Mouse (Mus musculus): ENCODE results near the gene Abhd17c.

Abhd17c gene

DNA sequence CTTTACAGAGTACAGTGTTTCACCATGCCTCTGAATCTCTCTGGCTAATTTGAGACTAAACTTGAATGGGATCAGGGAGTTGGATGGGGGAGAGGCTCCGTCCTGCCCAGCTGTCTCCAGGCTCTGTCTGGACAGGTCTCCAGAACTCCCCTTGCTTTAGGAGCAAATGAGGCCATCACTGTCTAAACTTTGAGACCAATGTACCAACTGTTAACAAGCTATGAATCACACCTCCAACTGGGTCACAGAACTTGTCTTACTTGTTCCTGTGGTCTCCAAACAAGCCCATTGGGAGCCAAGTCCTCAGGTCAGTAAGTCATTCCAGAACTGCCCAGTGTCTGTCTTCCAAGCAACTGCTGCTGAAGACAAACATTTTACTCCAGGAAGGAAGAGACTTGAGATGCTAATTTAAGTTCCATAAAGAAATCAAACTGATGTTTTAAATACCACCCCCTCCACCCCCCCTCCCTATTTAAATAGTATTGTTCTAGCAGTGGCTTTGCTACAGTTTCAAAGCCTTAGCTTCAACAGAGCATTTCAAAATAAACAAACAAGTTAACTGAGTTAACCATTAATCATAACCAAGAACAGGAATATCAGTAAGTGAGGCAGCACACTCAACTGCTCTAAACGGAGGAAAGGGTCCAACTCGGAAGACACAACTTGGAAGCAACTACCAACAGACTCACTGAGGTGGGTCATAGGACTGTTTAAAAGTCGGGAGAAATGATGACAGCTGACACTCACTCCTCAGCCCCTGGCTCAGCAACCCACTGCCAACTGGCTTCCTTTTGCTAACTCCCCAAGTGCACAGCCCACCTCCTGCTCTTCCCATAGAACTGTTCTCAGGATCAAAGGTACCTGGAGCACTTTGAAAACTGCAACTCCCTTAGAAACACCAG lies 15.6 kb downstream of the Abhd17c start:
- CTCF ChIA-PET: interaction anchor here in 3 of 4 experiments (0.5 to 0.8 kb wide), 3 partner anchors 137 to 222 kb away, joined by 3 to 5 read pairs (median 4); no protein-coding TSS in a partner anchor
- POLR2A ChIA-PET: interaction anchor here in 2 of 4 experiments (1.0 to 2.2 kb wide), 5 partner anchors 11 to 15 kb away, joined by 5 to 9 read pairs (median 7); no protein-coding TSS in a partner anchor

DNA sequence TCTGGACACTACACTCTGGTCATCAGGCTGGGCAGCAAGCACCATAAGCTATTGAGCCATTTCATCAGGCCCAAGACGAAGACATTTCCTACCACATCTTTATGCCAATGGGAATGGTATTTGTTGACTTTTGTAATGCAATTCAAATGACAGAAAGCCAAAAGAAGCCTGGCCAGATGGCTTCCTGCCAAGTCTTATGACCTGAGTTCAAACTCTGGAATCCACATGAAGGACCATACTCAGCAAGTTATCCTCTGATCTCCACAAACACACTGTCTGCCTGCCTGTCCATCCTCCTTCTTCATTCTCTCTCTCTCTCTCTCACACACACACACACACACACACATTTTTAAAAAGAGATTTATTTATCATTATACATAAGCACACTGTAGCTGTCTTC lies 19.0 kb downstream of the Abhd17c start:
- ChIA-PET CTCF (interaction anchor here in 1 of 4 experiments (0.6 kb wide), 1 partner anchor 43 kb away, joined by 3 read pairs; no protein-coding TSS in a partner anchor), POLR2A (interaction anchor here in 3 of 4 experiments (0.5 to 3.1 kb wide), 9 partner anchors 12 to 254 kb away, joined by 3 to 11 read pairs (median 5); no protein-coding TSS in a partner anchor)

DNA sequence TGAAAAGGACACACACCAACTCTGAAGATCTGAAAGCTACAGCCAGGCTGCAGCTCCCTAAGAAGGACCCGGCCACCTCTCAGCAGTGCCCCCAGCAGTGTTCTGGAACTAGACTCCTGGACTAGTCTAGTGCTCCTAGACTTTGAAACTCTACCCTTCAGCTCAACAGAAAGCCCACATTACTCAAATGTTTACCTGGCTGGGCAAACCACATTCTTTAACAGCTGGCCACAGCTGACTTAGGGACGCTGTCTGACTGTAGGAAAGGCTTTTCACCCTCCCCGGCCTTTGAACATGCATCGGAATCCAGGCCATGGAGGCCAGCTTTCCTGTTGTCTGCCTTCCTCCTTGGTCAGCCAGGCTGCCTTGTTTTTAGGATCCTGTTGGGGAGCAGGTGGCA lies 20.0 kb downstream of the Abhd17c start:
- ChIA-PET CTCF (interaction anchor here in 1 of 4 experiments (0.6 kb wide), 2 partner anchors 42 to 226 kb away, joined by 4 read pairs; no protein-coding TSS in a partner anchor), POLR2A (interaction anchor here in 3 of 4 experiments (0.7 to 3.1 kb wide), 10 partner anchors 11 to 118 kb away, joined by 3 to 11 read pairs (median 4); no protein-coding TSS in a partner anchor)

- CTCF ChIA-PET: interaction anchor here in 1 of 4 experiments (1.0 kb wide), 1 partner anchor 40 kb away, joined by 3 read pairs; no protein-coding TSS in a partner anchor
- POLR2A ChIA-PET: interaction anchor here in 2 of 4 experiments (0.6 to 1.5 kb wide), 6 partner anchors 8 to 99 kb away, joined by 3 to 7 read pairs (median 4); no protein-coding TSS in a partner anchor
These were observed 23.0 kb downstream of the Abhd17c start for GRCm38 (mm10) chr7:84128661-84129060.

DNA sequence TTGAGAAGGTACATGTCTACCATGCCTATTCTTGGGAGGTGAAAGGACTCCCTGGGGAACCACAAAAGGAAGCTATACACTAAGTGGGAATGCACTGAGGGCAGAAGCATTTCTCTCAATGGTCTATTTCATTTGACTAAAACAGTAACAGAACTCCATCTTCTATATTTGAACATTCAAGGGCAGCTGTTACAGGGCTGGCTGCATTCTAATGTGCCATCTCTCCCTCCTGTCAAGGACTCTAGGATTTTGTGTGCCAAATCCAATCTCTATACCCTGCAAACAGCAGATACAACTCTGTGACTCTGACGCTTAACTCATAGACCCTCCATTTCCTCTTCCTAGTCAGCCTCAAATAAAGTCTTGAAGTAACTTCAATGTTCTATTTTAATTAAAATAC lies 26.0 kb downstream of the Abhd17c start:
- ChIA-PET POLR2A (interaction anchor here in 1 of 4 experiments (1.2 to 2.2 kb wide), 2 partner anchors 9 to 21 kb away, joined by 3 to 7 read pairs; no protein-coding TSS in a partner anchor), CTCF (interaction anchor here in 1 of 4 experiments (0.6 kb wide), 1 partner anchor 176 kb away, joined by 3 read pairs; no protein-coding TSS in a partner anchor)

DNA sequence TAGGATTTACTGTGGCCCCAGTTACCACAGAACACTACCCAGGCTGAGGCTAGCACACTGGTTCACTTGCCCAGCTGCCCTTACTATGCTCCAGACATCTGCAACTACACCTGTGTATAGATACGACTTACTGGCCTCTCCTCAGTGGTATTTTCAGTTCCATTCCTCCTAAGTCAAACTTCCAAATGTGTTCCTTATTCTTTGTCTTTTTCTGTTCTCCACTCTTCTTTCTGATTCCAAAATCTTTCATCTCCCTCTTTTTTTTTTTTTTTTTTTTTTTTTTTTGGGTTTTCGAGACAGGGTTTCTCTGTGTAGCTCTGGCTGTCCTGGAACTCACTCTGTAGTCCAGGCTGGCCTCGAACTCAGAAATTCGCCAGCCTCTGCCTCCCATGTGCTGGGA lies 28.0 kb downstream of the Abhd17c start:
- ChIA-PET POLR2A (interaction anchor here in 2 of 4 experiments (0.7 to 2.1 kb wide), 5 partner anchors 11 to 351 kb away, joined by 3 to 6 read pairs (median 4); partner anchors contain the start of genes Abhd17c (in 1 of the 2), Mesd (in 1 of the 2) and Tlnrd1 (in 1 of the 2)), CTCF (interaction anchor here in 1 of 4 experiments (1.3 to 1.5 kb wide), 2 partner anchors 37 to 149 kb away, joined by 3 to 4 read pairs; partner anchors contain the start of gene Cemip)

DNA sequence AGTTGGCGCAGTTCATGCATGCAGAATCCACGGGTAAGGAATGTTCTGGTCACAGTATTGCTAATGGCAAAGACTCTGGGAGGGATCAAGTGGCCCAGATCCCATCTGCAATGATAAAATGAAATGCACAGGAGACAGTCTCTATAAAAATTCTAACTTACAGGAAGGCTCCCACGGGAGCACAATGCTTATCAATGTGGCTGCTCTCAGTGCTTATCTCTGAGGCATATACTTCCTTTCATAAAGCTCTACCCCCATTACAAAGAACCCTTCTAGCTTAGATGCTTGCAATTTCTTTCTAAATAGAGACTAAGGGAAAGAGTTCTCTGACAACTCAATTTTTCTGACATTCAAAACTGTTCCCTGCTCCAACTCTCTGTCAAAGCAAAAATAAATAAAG lies 29.9 kb downstream of the Abhd17c start:
- ChIA-PET CTCF (no interaction called here), POLR2A (interaction anchor here in 1 of 4 experiments (1.8 to 2.1 kb wide), 2 partner anchors 13 to 30 kb away, joined by 5 to 6 read pairs; partner anchors contain the start of gene Abhd17c)

GRCm38 (mm10) chr7:84120142-84120760 lies 31.4 kb downstream of the Abhd17c start:
- ChIA-PET POLR2A (interaction anchor here in 3 of 4 experiments (0.6 to 3.1 kb wide), 16 partner anchors 9 to 1473 kb away, joined by 3 to 10 read pairs (median 4); partner anchors contain the start of gene Abhd17c (in 1 of the 3)), CTCF (interaction anchor here in 3 of 4 experiments (1.1 to 1.8 kb wide), 4 partner anchors 31 to 152 kb away, joined by 3 to 4 read pairs (median 4); no protein-coding TSS in a partner anchor)

GRCm38 (mm10) chr7:84119216-84120105 lies 32.2 kb downstream of the Abhd17c start:
- ChIA-PET POLR2A (interaction anchor here in 3 of 4 experiments (0.9 to 3.1 kb wide), 11 partner anchors 9 to 228 kb away, joined by 3 to 10 read pairs (median 3); partner anchors contain the start of genes Abhd17c (in 2 of the 3) and Cemip (in 1 of the 3)), CTCF (interaction anchor here in 2 of 4 experiments (1.1 to 1.8 kb wide), 3 partner anchors 30 to 153 kb away, joined by 3 to 4 read pairs (median 4); no protein-coding TSS in a partner anchor)

DNA sequence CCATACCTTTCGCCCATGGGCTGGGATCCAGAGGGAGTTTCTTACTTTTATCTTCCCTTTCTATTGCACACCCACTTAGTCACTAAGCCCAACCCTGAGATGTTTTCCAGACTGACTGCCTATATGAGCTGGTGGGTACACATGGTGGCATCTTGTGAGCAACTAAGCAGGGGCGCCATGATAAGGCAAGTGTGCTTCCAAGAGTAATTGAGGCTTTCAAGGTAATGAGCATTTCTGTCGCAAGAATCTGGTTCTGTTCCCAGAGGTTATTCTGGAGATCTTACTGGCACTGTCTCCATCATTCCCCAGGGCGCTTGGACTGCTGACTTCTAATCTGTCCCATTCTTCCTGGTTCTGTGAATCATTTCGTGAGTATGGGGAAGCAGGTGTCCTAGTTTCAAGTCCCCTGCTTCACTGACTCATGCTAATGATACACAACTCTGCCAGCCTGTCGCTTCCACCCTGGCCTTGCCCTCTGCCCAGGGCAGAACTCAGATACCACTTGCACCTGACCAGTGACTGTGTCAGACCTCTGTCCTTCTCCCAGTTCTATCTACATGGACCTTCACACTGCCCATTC lies 34.1 kb downstream of the Abhd17c start:
- POLR2A ChIA-PET: interaction anchor here in 1 of 4 experiments (1.2 kb wide), 1 partner anchor 33 kb away, joined by 5 read pairs; the partner anchor contains the start of gene Abhd17c
- CTCF ChIA-PET: no interaction called here

- CTCF ChIA-PET: no interaction called here
- POLR2A ChIA-PET: interaction anchor here in 1 of 4 experiments (1.2 to 2.9 kb wide), 3 partner anchors 13 to 34 kb away, joined by 5 to 11 read pairs (median 6); partner anchors contain the start of gene Abhd17c
These were observed 34.8 kb downstream of the Abhd17c start for GRCm38 (mm10) chr7:84116621-84117542.

DNA sequence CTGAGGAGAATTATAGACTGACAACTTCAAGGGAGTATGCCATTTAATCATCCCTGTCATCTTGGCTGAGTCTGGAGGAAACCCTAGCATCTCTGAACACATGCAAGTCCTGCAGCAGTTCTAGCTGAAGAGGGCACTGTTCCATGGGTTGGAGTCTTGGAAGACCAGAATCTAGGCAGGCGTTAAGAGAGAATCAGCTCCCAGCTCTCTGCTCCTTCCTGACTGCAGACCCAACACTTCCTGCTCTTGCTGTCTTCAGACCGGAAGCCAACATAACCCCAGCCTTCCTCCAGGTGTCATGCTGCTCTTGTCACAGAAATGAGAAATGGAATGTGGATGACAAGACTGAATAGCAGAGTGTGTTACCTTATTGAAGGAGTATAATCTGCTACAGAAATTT lies 36.3 kb downstream of the Abhd17c start:
- POLR2A ChIA-PET: interaction anchor here in 1 of 4 experiments (2.7 to 2.9 kb wide), 2 partner anchors 11 to 18 kb away, joined by 6 to 11 read pairs; no protein-coding TSS in a partner anchor

GRCm38 (mm10) chr7:84114775-84115174 lies 36.9 kb downstream of the Abhd17c start:
- ChIA-PET CTCF (interaction anchor here (0.6 to 1.9 kb wide), 6 partner anchors 17 to 158 kb away, joined by 3 to 5 read pairs (median 3); no protein-coding TSS in a partner anchor), POLR2A (interaction anchor here in 2 of 4 experiments (0.5 to 2.9 kb wide), 3 partner anchors 10 to 19 kb away, joined by 3 to 11 read pairs (median 6); no protein-coding TSS in a partner anchor)

More for the DNA sequence above, 36.3 kb downstream of the Abhd17c start:
- CTCF ChIA-PET: interaction anchor here (1.0 to 1.9 kb wide), 4 partner anchors 26 to 157 kb away, joined by 3 to 5 read pairs (median 4); no protein-coding TSS in a partner anchor

GRCm38 (mm10) chr7:84113035-84113390 lies 38.7 kb downstream of the Abhd17c start:
- ChIA-PET POLR2A (interaction anchor here in 1 of 4 experiments (0.8 to 1.4 kb wide), 3 partner anchors 11 to 636 kb away, joined by 3 to 4 read pairs (median 3); no protein-coding TSS in a partner anchor), CTCF (no interaction called here)

DNA sequence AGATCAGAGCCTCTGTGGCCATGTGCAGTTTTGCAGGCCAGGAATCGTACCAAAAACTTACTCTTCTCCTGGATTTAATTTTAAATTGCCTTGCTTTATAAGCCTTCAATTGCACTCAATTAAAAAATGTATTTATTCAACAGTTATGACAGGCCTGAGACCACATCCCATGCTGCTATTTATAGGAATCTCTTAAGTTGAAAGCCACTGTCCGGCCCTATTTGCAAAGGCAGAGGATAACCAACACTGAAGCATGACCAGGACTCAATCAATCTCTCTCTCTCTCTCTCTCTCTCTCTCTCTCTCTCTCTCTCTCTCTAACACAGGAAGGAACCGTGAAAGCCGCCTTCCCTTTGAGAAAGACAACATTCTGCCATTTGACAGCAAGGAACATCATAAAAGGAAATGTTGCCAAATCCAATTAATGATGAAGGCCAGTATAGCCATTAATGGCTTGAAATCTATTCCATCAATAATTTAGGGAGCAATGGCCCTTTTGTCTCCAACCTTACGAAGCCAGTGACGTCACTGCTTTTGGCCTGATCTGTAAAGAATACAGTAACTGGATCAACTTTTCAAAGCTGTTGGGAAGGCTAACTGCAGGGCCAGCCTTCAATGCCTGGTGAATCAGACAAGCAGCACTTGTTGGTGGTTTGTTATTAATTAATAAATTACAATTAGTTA lies 39.2 kb downstream of the Abhd17c start:
- ChIA-PET CTCF (no interaction called here), POLR2A (interaction anchor here in 1 of 4 experiments (1.0 to 1.4 kb wide), 2 partner anchors 38 to 637 kb away, joined by 3 to 4 read pairs; no protein-coding TSS in a partner anchor)
